7 mouse cellular contexts compared by ENCODE assay signal in genomic region chr17:12880178-12880577, GRCm38 (mm10). TPM values are rescaled to one million over a fixed set of nuclear protein-coding genes. Genes with fewer than 3 reads are reported as not detected.
DNase-seq lines count a peak whose midpoint lies in the region; ATAC-seq and TF ChIP-seq lines count a peak whose summit lies in the region.

No protein-coding gene starts in this region.

- intact Hi-C loops in left cerebral cortex, postnatal 4 days (cut with DNase I), result no loop called here

- no peaks in the 10 kb centered on the region for H3K36me3 ChIP-seq in embryonic facial prominence, embryonic 10.5 days (replicated peaks)
- H3K36me3 ChIP-seq in midbrain, embryonic 12.5 days, result no peaks in the 10 kb centered on the region
- no peaks in the 10 kb centered on the region for H3K36me3 ChIP-seq in small intestine, adult 2 months (ENCODE audit: control insufficient read depth, insufficient read depth, low read length)

- peak; percentile 69; the same call in 1 of the 2 replicates for TF ChIP-seq CTCF in small intestine, adult 2 months (IDR thresholded peaks at IDR 0.05; ENCODE audit: extremely low read depth, insufficient read length, insufficient replicate concordance, low read depth, low read length)

- peaks cover 4% of the 10 kb centered on the region; the same call in 1 of the 2 replicates for H3K4me1 ChIP-seq in embryonic facial prominence, embryonic 10.5 days
- peaks cover 2% of the 10 kb centered on the region; the same call in 1 of the 2 replicates for H3K4me1 ChIP-seq in midbrain, embryonic 12.5 days
- no peaks in the 10 kb centered on the region for H3K4me1 ChIP-seq in small intestine, adult 2 months (ENCODE audit: control insufficient read depth, insufficient read depth, insufficient read length, low read length)

- H3K4me3 ChIP-seq in embryonic facial prominence, embryonic 10.5 days, result no peak overlapping the region
- no peak overlapping the region for H3K4me3 ChIP-seq in midbrain, embryonic 12.5 days
- no peak overlapping the region for H3K4me3 ChIP-seq in small intestine, adult 2 months (ENCODE audit: low read depth, low read length)

- peak; percentile 86 for DNase-seq in adrenal gland, postnatal 10 days
- DNase-seq in embryonic facial prominence, embryonic 10.5 days (ENCODE audit: low spot score), result peak; percentile 79
- peak; percentile 96 for DNase-seq in heart, adult 11 months
- DNase-seq in kidney, adult 11 months, result peak; percentile 79
- peak; percentile 74 for DNase-seq in left cerebral cortex, postnatal 4 days

- H3K4me2 ChIP-seq in midbrain, embryonic 12.5 days (replicated peaks), result peak overlapping the region; percentile 27; the same call in 1 of the 2 replicates

- no peaks in the 10 kb centered on the region for H3K9me3 ChIP-seq in embryonic facial prominence, embryonic 10.5 days
- no peaks in the 10 kb centered on the region for H3K9me3 ChIP-seq in midbrain, embryonic 12.5 days

- H3K9ac ChIP-seq in midbrain, embryonic 12.5 days (replicated peaks), result no peak overlapping the region; the same call in 1 of the 2 replicates

- H3K27ac ChIP-seq in embryonic facial prominence, embryonic 10.5 days (replicated peaks), result no peak overlapping the region
- no peak overlapping the region for H3K27ac ChIP-seq in midbrain, embryonic 12.5 days (replicated peaks)
- no peak overlapping the region for H3K27ac ChIP-seq in small intestine, adult 2 months (ENCODE audit: insufficient read depth, low read depth, low read length)

- 5% methylated on average over 14 of the region's 14 CpGs for WGBS in embryonic facial prominence, embryonic 10.5 days
- 3% methylated on average over 14 of the region's 14 CpGs for WGBS in midbrain, embryonic 12.5 days
- 2% methylated on average over 14 of the region's 14 CpGs for WGBS in small intestine, adult 2 months

- no peak for TF ChIP-seq POLR2A in small intestine, adult 2 months (IDR thresholded peaks at IDR 0.05; ENCODE audit: low read depth, low read length)

- ATAC-seq in midbrain, embryonic 12.5 days (ENCODE audit: low FRiP score, low read depth), result peak; percentile 52; the same call in 1 of the 2 replicates

- 0 out of 2 replicates have a peak, but pooled peaks cover 6% of the 10 kb centered on the region for H3K27me3 ChIP-seq in embryonic facial prominence, embryonic 10.5 days (replicated peaks; ENCODE audit: low read depth, poor library complexity, severe bottlenecking)
- 0 out of 2 replicates have a peak, but pooled peaks cover 7% of the 10 kb centered on the region for H3K27me3 ChIP-seq in midbrain, embryonic 12.5 days
- H3K27me3 ChIP-seq in small intestine, adult 2 months (ENCODE audit: control insufficient read depth, insufficient read depth, low read length), result no peaks in the 10 kb centered on the region

RNA-seq across cellular contexts. Expression of gene Mrgprh, which starts 4.3 kb away (rescaled TPM):
- total RNA-seq in adrenal gland, postnatal 10 days (2021), result under 1 TPM; 0.27 to 0.58 TPM
- not detected in 2 replicates for polyA plus RNA-seq in embryonic facial prominence, embryonic 10.5 days (2016; fragmentation: Nextera tagmentation; extraction: Ambion mirVana)
- not detected for total RNA-seq in left cerebral cortex, postnatal 4 days (2021)
- polyA plus RNA-seq in midbrain, embryonic 12.5 days (2016; fragmentation: Nextera tagmentation; extraction: Ambion mirVana), result not detected in 2 replicates
- not detected in 2 replicates for polyA plus RNA-seq in small intestine, adult 2 months (2012; rRNA removed)

RNA-seq across cellular contexts. Expression of gene Mas1, which starts 12.2 kb away (rescaled TPM):
- under 1 TPM in 1 of 2 experiments, not detected in 1; 0.60 TPM for total RNA-seq in adrenal gland, postnatal 10 days (2021)
- 0.44 and 0.72 TPM in 2 replicates for polyA plus RNA-seq in embryonic facial prominence, embryonic 10.5 days (2016; fragmentation: Nextera tagmentation; extraction: Ambion mirVana)
- 1 to 10 TPM; 3.4 to 9.2 TPM for total RNA-seq in left cerebral cortex, postnatal 4 days (2021)
- polyA plus RNA-seq in midbrain, embryonic 12.5 days (2016; fragmentation: Nextera tagmentation; extraction: Ambion mirVana), result 0.20 and 0.55 TPM in 2 replicates
- not detected in 2 replicates for polyA plus RNA-seq in small intestine, adult 2 months (2012; rRNA removed)

RNA-seq across cellular contexts. Expression of gene Pnldc1, which starts 29.9 kb away (rescaled TPM):
- 1 to 10 TPM; 2.2 to 2.8 TPM for total RNA-seq in adrenal gland, postnatal 10 days (2021)
- 2.4 and 3.4 TPM in 2 replicates for polyA plus RNA-seq in embryonic facial prominence, embryonic 10.5 days (2016; fragmentation: Nextera tagmentation; extraction: Ambion mirVana)
- 1 to 10 TPM; 2.5 to 3.8 TPM for total RNA-seq in left cerebral cortex, postnatal 4 days (2021)
- 1.2 and 1.8 TPM in 2 replicates for polyA plus RNA-seq in midbrain, embryonic 12.5 days (2016; fragmentation: Nextera tagmentation; extraction: Ambion mirVana)
- 0.24 and 0.41 TPM in 2 replicates for polyA plus RNA-seq in small intestine, adult 2 months (2012; rRNA removed)

RNA-seq across cellular contexts. Expression of gene Tcp1, which starts 35.3 kb away (rescaled TPM):
- 100 to 1,000 TPM; 235 to 266 TPM for total RNA-seq in adrenal gland, postnatal 10 days (2021)
- 548 and 551 TPM in 2 replicates for polyA plus RNA-seq in embryonic facial prominence, embryonic 10.5 days (2016; fragmentation: Nextera tagmentation; extraction: Ambion mirVana)
- total RNA-seq in left cerebral cortex, postnatal 4 days (2021), result 100 to 1,000 TPM; 293 to 304 TPM
- polyA plus RNA-seq in midbrain, embryonic 12.5 days (2016; fragmentation: Nextera tagmentation; extraction: Ambion mirVana), result 455 and 463 TPM in 2 replicates
- 9.8 and 19.5 TPM in 2 replicates for polyA plus RNA-seq in small intestine, adult 2 months (2012; rRNA removed)

RNA-seq across cellular contexts. Expression of gene Mrpl18, which starts 36.0 kb away (rescaled TPM):
- total RNA-seq in adrenal gland, postnatal 10 days (2021), result 100 to 1,000 TPM in 1 of 2 experiments, 10 to 100 TPM in 1; 87.0 to 122 TPM
- 198 and 200 TPM in 2 replicates for polyA plus RNA-seq in embryonic facial prominence, embryonic 10.5 days (2016; fragmentation: Nextera tagmentation; extraction: Ambion mirVana)
- 10 to 100 TPM; 52.2 to 54.9 TPM for total RNA-seq in left cerebral cortex, postnatal 4 days (2021)
- 154 and 158 TPM in 2 replicates for polyA plus RNA-seq in midbrain, embryonic 12.5 days (2016; fragmentation: Nextera tagmentation; extraction: Ambion mirVana)
- polyA plus RNA-seq in small intestine, adult 2 months (2012; rRNA removed), result 16.7 and 19.4 TPM in 2 replicates
